Mouse (Mus musculus) heart, postnatal 0 days (tissue): ENCODE measurements at regions not wholly inside any gene's neighbourhood (a gene's known extent, or its start where the extent isn't known, plus 50 kb on each side); places are given as distances from the start of the nearest gene placed in this dataset.

Experiments
- CTCF ChIP-seq: IDR thresholded peaks from 2 replicates; pipeline ENCODE4 v1.5.1; 2016; ENCODE audit warnings: antibody characterized with exemption, control low read depth, low read depth
- EP300 ChIP-seq: IDR thresholded peaks from 2 replicates; pipeline ENCODE4 v1.6.1; 2016; ENCODE audit warnings: antibody characterized with exemption, low read depth

GRCm38 (mm10) chr1:152290768-152291167, 95.7 kb downstream of the Tsen15 start:
- no peak for TF ChIP-seq EP300
- TF ChIP-seq CTCF, result peak; percentile 82
